ENCODE assay signal across 14 mouse cellular contexts in genomic region chr9:103382989-103383388, GRCm38 (mm10).
"Had no signal": no experiment of that assay in that cellular context is flagged by ENCODE, and none has a peak within 500 bp of the region (broad histone marks: within the 10 kb centered on the region; RNA-seq: fewer than 3 reads in every experiment).

No protein-coding gene starts in this region.

- H3K9ac ChIP-seq: kidney, embryonic 15.5 days; limb, embryonic 15.5 days; liver, embryonic 12.5 days; lung, embryonic 15.5 days had no signal

- H3K36me3 ChIP-seq: kidney, embryonic 15.5 days; limb, embryonic 15.5 days; liver, embryonic 12.5 days; lung, embryonic 15.5 days; midbrain, embryonic 10.5 days had no signal

- H3K4me2 ChIP-seq: kidney, embryonic 15.5 days; limb, embryonic 15.5 days; liver, embryonic 12.5 days; lung, embryonic 15.5 days had no signal

- H3K27ac ChIP-seq: kidney, embryonic 15.5 days; limb, embryonic 15.5 days; liver, embryonic 12.5 days; lung, embryonic 15.5 days; midbrain, embryonic 10.5 days had no signal

- H3K27me3 ChIP-seq: kidney, embryonic 15.5 days; limb, embryonic 15.5 days; liver, embryonic 12.5 days; lung, embryonic 15.5 days had no signal

- H3K4me3 ChIP-seq: kidney, embryonic 15.5 days; limb, embryonic 15.5 days; liver, embryonic 12.5 days; lung, embryonic 15.5 days; midbrain, embryonic 10.5 days had no signal

- H3K4me1 ChIP-seq: liver, embryonic 12.5 days had no signal

- ATAC-seq: liver, embryonic 12.5 days; midbrain, embryonic 16.5 days had no signal

- H3K9me3 ChIP-seq: kidney, embryonic 15.5 days; limb, embryonic 15.5 days; liver, embryonic 12.5 days; lung, embryonic 15.5 days; midbrain, embryonic 10.5 days had no signal

- DNase-seq: kidney, adult 2 months; kidney, postnatal 25 days; layer of hippocampus, adult 9-11 months; layer of hippocampus, postnatal 36 days; lung, postnatal 4 days; right cerebral cortex, adult 18-20 months; right cerebral cortex, postnatal 25 days; thymus, postnatal 4 days had no signal
